Mouse (Mus musculus): ENCODE measurements around the gene Sox6. TPM values are rescaled to one million over a fixed set of nuclear protein-coding genes. Genes with fewer than 3 reads are reported as not detected.

Sox6 gene
- polyA plus RNA-seq, 1 experiment = not detected

- no peak overlapping the region for H3K4me3 ChIP-seq (ENCODE audit: insufficient read depth, low read length)
- H3K4me1 ChIP-seq (ENCODE audit: control insufficient read depth, insufficient read depth, low read length) = no peaks in the 10 kb centered on the region
- H3K27ac ChIP-seq (ENCODE audit: insufficient read depth, low read depth, low read length) = no peak overlapping the region
- TF ChIP-seq CTCF (IDR thresholded peaks at IDR 0.05; ENCODE audit: low read depth, low read length) (no peak), POLR2A (IDR thresholded peaks at IDR 0.05; ENCODE audit: borderline replicate concordance, low read depth, low read length) (no peak)
Measured at GRCm38 (mm10) chr7:115903931-115904797, 134.4 kb downstream of the Sox6 start.

DNA sequence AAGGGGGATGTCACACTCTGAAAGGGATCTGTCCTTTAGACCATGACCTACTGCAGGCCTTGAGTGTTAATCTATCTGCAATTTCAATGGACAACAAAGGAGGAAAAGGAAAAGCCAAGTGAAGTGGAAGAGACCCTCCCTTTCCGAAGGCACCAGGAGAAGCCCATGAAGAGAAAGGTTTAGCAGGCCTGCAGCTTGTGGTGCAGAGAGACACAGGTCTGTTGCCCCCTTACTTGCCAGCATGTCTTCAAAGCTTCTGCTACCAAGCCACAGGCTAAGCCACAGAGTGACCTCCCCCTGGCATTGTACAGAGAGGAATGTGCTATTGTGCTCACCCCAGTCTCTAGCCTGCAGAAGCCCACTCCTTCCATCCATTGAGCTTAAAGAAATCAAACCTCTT lies 135.2 kb downstream of the Sox6 start:
- TF ChIP-seq POLR2A (IDR thresholded peaks at IDR 0.05; ENCODE audit: borderline replicate concordance, low read depth, low read length) (no peak), CTCF (IDR thresholded peaks at IDR 0.05; ENCODE audit: low read depth, low read length) (no peak)
- Histone ChIP-seq H3K4me3 (ENCODE audit: insufficient read depth, low read length) (no peak overlapping the region), H3K27ac (ENCODE audit: insufficient read depth, low read depth, low read length) (no peak overlapping the region)

GRCm38 (mm10) chr7:115895831-115896230 lies 142.8 kb downstream of the Sox6 start:
- no peaks in the 10 kb centered on the region for H3K4me1 ChIP-seq (ENCODE audit: control insufficient read depth, insufficient read depth, low read length)
- H3K4me3 ChIP-seq (ENCODE audit: insufficient read depth, low read length) = no peak overlapping the region
- TF ChIP-seq CTCF (IDR thresholded peaks at IDR 0.05; ENCODE audit: low read depth, low read length) (no peak), POLR2A (IDR thresholded peaks at IDR 0.05; ENCODE audit: borderline replicate concordance, low read depth, low read length) (no peak)
- no peak overlapping the region for H3K27ac ChIP-seq (ENCODE audit: insufficient read depth, low read depth, low read length)

More for the DNA sequence above, 135.2 kb downstream of the Sox6 start:
- no peaks in the 10 kb centered on the region for H3K4me1 ChIP-seq (ENCODE audit: control insufficient read depth, insufficient read depth, low read length)

DNA sequence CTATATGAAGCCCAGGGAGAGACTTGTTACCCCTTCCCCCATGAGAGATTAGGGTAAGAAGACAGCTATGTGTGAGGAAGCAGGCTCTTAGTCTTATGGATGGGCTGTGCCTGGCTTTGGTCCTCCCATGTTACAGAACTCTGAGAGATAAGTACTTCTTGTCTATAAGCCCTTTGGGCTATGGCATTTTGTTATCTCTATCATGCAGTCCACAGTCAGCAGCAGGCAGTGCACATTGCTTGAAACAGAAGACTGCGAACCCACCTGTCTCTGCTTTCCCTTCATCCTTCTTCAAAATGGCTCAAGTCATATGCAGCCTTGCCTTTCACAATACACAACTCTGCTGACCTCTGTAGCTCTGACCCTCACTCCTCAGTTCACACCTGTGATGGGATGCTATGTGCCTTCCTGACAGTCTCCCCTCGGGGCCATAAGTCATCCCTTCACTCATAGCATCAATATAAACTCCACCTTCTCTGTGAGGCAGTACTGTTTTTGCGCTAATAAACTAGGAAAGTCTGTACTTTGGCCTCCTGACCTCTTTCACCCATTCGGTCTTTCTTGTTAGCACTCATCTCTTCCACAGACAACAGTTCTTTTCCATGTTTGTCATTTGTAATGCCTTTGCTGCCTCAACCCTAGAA lies 143.4 kb downstream of the Sox6 start:
- H3K4me3 ChIP-seq (ENCODE audit: insufficient read depth, low read length) = no peak overlapping the region
- H3K4me1 ChIP-seq (ENCODE audit: control insufficient read depth, insufficient read depth, low read length) = no peaks in the 10 kb centered on the region
- H3K27ac ChIP-seq (ENCODE audit: insufficient read depth, low read depth, low read length) = no peak overlapping the region
- TF ChIP-seq POLR2A (IDR thresholded peaks at IDR 0.05; ENCODE audit: borderline replicate concordance, low read depth, low read length) (no peak), CTCF (IDR thresholded peaks at IDR 0.05; ENCODE audit: low read depth, low read length) (no peak)

DNA sequence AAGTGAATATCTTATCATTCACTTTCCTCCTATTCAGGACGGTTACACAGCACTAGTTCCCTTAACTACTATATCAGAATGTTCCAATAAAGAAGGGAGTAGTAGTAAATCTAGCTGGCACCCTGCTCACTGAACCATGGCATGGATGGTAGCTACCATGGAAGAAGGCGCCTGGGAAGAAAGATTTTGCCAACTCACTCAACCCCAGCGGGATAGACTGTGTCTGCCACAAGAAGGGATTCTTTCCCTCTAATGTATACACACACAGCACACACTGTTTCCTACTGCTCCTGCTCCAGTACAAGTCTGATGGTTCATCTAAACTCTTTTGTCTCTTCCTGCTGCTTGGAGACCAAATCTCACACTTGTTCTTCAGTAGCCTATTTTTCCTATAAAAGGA lies 147.1 kb downstream of the Sox6 start:
- TF ChIP-seq POLR2A (IDR thresholded peaks at IDR 0.05; ENCODE audit: borderline replicate concordance, low read depth, low read length) (no peak), CTCF (IDR thresholded peaks at IDR 0.05; ENCODE audit: low read depth, low read length) (no peak)
- no peak overlapping the region for H3K27ac ChIP-seq (ENCODE audit: insufficient read depth, low read depth, low read length)
- H3K4me3 ChIP-seq (ENCODE audit: insufficient read depth, low read length) = no peak overlapping the region
- H3K4me1 ChIP-seq (ENCODE audit: control insufficient read depth, insufficient read depth, low read length) = no peaks in the 10 kb centered on the region

DNA sequence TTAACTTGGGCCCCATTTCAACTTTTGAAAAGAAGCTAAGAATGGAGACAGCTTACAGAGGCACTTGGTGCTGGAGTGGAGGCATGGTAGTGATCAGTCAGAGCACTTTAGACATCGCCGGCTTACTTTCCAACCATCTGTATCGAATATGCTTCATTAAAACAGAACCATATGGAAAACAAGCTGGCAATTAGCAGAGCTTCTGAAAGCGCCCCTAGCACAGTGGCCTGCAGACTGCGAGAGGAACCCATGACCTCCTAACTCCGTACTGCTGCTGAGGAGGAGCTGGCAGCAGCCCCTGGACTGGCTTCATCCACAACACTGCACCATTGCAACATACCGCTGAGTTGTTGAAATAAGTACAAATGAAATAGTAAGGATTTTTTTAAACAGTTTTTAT lies 148.7 kb downstream of the Sox6 start:
- no peak for TF ChIP-seq POLR2A (IDR thresholded peaks at IDR 0.05; ENCODE audit: borderline replicate concordance, low read depth, low read length)
- no peak for TF ChIP-seq CTCF (IDR thresholded peaks at IDR 0.05; ENCODE audit: low read depth, low read length)
- Histone ChIP-seq H3K4me1 (ENCODE audit: control insufficient read depth, insufficient read depth, low read length) (no peaks in the 10 kb centered on the region), H3K4me3 (ENCODE audit: insufficient read depth, low read length) (no peak overlapping the region), H3K27ac (ENCODE audit: insufficient read depth, low read depth, low read length) (no peak overlapping the region)

- TF ChIP-seq POLR2A (IDR thresholded peaks at IDR 0.05; ENCODE audit: borderline replicate concordance, low read depth, low read length) (no peak), CTCF (IDR thresholded peaks at IDR 0.05; ENCODE audit: low read depth, low read length) (no peak)
- no peak overlapping the region for H3K27ac ChIP-seq (ENCODE audit: insufficient read depth, low read depth, low read length)
Measured at GRCm38 (mm10) chr7:115888561-115888960, 150.0 kb downstream of the Sox6 start.

DNA sequence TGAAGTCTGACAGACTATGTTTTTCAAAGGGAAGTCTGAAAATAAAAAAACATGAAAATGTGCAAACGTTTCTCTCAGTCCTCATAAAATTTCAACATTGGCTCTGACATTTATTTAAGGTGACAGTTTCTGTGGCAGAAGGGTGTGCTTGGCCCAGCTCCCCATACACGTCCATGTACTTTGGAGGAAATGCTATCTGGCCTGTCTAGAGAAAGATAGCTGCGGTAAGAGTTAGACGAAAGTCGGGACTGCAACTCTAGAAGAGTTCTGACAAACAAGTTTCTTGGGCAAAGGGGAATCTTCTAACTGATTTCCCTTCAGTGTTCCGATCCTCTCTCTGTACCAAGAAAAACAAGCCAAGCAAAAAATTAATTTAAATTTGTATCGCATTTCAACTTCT lies 150.5 kb downstream of the Sox6 start:
- Histone ChIP-seq H3K4me1 (ENCODE audit: control insufficient read depth, insufficient read depth, low read length) (no peaks in the 10 kb centered on the region), H3K27ac (ENCODE audit: insufficient read depth, low read depth, low read length) (no peak overlapping the region), H3K4me3 (ENCODE audit: insufficient read depth, low read length) (no peak overlapping the region)
- TF ChIP-seq CTCF (IDR thresholded peaks at IDR 0.05; ENCODE audit: low read depth, low read length) (no peak), POLR2A (IDR thresholded peaks at IDR 0.05; ENCODE audit: borderline replicate concordance, low read depth, low read length) (no peak)

More at GRCm38 (mm10) chr7:115888561-115888960, 150.0 kb downstream of the Sox6 start:
- Histone ChIP-seq H3K4me1 (ENCODE audit: control insufficient read depth, insufficient read depth, low read length) (no peaks in the 10 kb centered on the region), H3K4me3 (ENCODE audit: insufficient read depth, low read length) (no peak overlapping the region)

DNA sequence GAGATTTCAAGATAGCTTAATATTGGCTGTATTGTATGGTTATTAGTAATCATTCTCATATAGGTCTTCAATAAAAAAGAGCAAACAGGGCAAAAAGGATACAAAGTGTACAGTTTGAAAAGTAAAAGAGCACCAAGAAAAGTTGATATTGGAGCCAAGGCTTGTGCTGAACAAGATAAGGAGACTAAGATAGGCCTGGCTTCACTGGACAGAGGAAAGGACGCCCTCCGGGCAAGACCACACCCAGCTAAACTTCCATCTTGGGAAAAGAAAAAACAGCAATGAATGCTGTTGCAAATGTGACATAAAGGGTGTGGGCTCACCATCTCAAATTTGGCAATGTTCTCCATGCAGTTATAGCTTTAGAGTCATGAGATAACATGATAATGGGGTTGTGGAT lies 165.7 kb downstream of the Sox6 start:
- TF ChIP-seq CTCF (IDR thresholded peaks at IDR 0.05; ENCODE audit: low read depth, low read length) = no peak
- TF ChIP-seq POLR2A (IDR thresholded peaks at IDR 0.05; ENCODE audit: borderline replicate concordance, low read depth, low read length) = no peak
- H3K27ac ChIP-seq (ENCODE audit: insufficient read depth, low read depth, low read length) = no peak overlapping the region
- H3K4me1 ChIP-seq (ENCODE audit: control insufficient read depth, insufficient read depth, low read length) = no peaks in the 10 kb centered on the region
- H3K4me3 ChIP-seq (ENCODE audit: insufficient read depth, low read length) = no peak overlapping the region

DNA sequence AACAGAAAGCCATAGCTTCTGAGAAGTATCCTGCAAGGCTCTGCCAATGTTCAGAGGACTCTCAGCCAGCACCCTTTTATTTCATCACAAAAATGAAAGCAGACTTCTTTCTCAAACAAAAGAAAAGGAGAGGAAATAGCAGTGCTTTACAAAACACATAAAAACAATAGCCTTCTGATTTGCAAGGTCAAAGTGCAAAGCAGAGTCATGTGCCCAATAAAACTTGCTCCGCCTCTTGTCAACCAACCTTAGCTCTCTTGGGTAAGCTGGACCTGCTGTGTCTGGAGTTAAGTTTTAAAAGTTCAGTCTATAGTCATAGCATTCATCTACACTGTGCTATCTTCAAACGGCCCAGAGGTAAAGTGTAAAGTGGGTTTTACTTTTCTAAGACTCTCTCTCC lies 170.1 kb downstream of the Sox6 start:
- no peaks in the 10 kb centered on the region for H3K4me1 ChIP-seq (ENCODE audit: control insufficient read depth, insufficient read depth, low read length)
- TF ChIP-seq POLR2A (IDR thresholded peaks at IDR 0.05; ENCODE audit: borderline replicate concordance, low read depth, low read length) = no peak

More for the DNA sequence above, 170.1 kb downstream of the Sox6 start:
- H3K4me3 ChIP-seq (ENCODE audit: insufficient read depth, low read length) = no peak overlapping the region
- H3K27ac ChIP-seq (ENCODE audit: insufficient read depth, low read depth, low read length) = no peak overlapping the region
